Mouse (Mus musculus) embryo, embryonic 10 days (tissue): ENCODE results near the gene Xrcc5.

Experiments
- DNase-seq: peaks from one replicate; pipeline ENCODE4 v3.0.0-alpha.2; 2015; ENCODE audit warnings: low spot score

Gene Xrcc5

DNA sequence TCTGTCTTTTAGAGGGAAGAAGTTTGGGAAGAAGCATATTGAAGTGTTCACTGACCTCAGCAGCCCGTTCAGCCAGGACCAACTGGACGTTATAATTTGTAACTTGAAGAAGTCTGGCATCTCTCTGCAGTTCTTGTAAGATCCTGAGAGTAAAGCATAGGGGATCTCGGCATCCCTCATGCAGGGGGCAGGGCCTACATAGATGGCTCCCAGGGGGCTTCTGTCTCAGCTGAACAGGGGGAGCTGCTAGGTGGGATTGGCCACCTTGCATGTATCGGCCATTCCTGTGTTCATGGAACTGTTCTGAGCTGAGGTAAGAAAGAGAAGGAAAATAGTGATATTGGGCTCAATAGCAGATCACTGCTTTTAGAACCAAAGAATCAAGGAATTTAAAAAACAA lies 8.2 kb downstream of the Xrcc5 start:
- DNase-seq, result no peak

GRCm38 (mm10) chr1:72316409-72316808 lies 9.2 kb downstream of the Xrcc5 start:
- DNase-seq, result no peak

DNA sequence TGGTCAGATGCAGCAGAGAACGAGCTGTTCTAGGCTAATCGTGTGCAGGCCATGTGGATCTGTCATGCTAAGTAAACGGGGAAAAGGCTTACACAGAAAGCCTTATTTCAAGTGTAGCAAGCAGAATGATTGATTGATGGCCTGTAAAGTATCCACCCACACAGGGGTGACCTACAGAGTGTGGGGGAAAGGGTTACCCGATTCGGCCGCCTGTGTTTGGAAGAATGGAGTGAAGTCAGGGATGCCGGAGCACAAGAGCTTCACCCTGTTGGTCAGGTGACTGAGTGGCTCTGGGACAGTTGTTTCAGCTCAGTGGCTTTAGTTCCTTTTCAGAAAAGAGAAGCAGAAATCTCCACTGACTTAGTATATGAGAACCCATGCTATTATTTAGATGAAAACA lies 9.7 kb downstream of the Xrcc5 start:
- DNase-seq, result no peak

DNA sequence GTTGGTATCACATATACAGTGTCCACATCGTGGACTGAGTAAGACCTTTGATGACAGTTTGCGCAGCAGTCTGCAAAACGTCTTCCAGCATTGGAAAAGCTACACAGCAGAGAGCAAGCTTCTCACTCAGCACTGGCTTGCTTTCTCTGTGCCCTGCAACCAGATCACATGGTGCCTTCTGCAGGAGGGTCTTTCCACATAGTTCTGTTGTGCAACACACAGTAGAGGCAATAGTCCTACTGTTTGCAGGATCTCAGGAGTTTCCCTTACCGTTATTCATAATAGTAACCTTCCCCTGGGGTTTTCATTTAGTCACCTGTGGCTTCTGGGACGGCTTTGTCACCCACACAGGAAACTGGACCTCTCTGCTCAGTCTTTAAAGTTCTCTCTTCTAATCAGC lies 13.5 kb downstream of the Xrcc5 start:
- no peak for DNase-seq

- DNase-seq, result no peak
These were observed 16.0 kb downstream of the Xrcc5 start for GRCm38 (mm10) chr1:72323248-72323647.

DNA sequence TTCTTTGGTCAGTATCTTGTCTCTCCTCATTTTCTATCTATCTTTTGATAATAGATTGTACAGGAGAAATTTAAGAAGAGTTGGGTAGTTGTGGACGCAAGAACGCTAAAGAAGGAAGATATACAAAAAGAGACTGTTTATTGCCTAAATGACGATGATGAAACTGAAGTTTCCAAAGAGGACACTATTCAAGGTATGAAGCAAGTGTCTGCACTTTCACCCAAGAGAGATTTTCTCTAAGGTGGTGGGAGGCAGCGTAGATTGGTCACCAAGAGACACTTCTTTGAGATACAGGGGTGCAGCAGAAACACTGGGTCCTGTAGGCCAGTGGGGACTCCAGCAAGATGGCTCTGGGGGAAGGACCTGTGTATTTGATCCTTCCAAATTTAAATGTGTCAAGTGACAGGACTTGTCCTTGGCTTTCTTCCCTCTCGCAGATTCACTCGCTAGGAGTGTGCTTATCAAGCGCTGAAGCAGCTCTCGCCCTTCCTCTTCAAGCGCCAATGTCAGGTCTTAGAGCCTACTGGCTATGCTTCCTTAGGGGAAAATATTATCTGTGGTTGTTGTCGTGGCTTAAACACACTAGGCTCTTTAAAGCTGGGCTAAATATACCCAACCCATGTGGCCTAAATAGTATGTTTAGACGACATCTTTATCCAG lies 19.1 kb downstream of the Xrcc5 start:
- no peak for DNase-seq

DNA sequence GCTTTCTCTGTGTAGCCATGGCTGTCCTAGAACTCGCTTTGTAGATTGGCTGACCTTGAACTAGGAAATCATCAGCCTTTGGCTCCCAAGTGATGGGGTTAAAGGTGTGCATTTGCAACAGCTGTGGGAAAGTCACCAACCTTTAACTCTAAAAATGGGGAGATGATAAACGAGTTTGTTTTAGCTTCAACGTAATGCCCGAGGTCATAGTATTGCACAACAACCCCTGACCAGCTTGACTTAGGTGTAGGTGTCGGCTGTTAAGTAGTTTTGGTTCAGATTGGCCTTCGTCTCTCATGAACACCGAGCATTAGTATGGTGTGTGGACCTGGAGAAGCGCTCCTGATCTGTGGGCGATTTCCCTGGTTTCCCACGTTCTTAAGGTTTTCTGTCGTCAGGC lies 27.6 kb downstream of the Xrcc5 start:
- no peak for DNase-seq

GRCm38 (mm10) chr1:72336780-72337179 lies 29.6 kb downstream of the Xrcc5 start:
- no peak for DNase-seq

DNA sequence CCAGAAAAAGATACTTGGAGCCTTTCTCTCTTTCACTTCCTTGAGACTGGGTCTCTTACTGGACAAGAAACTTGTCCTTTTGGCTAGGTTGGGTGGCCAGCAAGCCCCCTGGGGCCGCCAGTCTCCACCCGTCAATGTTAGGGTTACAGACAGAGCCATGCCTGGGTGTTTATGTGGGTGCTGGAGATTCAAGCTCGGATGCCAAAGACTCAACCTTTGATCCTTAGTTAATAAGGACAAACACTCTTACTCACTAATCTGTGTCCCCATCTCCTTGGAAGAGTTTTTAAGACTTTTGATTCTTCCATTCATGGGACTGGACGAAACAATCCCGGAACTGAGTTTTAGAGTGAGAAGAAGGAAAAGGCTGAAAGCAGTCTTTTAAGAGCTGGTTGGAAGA lies 31.1 kb downstream of the Xrcc5 start:
- no peak for DNase-seq

DNA sequence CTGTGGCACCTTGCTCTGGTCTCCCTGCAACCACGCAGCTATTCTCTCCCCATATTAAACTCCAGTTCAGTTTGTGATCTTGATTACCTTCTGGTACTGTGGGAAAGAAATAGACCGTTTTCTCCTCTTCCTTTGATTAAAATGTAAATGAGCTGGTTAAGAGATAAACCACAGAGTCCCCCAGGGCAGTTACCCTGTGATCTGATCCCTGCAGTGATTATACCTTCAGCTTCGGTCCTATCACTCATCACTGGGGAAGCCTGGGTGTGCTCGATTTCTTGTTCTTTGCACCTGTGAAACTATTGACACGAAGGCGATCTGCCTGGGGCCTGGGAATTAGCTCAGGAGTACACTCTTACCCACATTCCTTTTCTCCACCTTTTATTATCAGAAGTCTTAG lies 40.7 kb downstream of the Xrcc5 start:
- DNase-seq, result no peak

DNA sequence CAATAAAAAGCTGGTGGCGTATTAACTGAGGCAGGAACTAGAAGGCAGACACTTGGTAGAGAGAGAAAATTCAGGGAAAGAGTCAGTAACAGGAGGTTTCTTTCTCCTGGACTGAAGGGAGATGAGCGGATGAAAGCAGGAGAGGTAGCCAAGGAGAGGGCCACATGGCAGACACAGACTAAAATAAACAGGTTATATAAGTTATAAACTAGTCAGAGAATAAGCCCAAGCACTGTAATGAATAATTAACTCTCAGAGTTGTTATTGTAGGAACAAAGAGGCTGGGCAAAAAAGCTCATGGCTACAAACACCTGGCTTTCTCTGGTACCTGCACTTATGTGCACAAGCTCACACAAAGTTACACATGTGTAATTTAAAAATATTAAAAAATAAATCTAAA lies 47.6 kb downstream of the Xrcc5 start:
- DNase-seq, result no peak

- DNase-seq, result no peak
These were observed 51.0 kb downstream of the Xrcc5 start for GRCm38 (mm10) chr1:72358216-72358615.

- no peak for DNase-seq
These were observed 52.2 kb downstream of the Xrcc5 start for GRCm38 (mm10) chr1:72359462-72359861.

DNA sequence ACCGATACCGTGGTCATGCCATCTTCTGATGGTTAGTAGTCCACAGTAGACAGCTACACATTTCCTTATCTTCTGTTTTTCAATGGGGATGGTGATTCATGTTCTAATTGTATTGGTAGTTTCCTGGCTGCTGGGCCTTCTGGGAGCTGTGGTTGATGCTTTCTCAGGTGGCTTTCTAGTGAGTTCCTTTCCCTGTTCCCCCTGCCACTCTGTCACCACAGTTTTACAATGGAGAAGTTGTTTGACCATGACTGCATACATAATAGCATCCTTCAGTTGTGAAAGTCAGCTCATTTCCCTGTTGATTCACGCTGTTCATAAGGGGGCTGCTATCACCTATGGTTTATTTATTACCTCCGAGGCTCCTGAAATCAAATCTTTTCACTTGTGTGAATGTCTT lies 53.6 kb downstream of the Xrcc5 start:
- DNase-seq, result no peak

- no peak for DNase-seq
These were observed 57.4 kb downstream of the Xrcc5 start for GRCm38 (mm10) chr1:72364661-72365060.

GRCm38 (mm10) chr1:72372512-72372911 lies 65.3 kb downstream of the Xrcc5 start:
- no peak for DNase-seq

GRCm38 (mm10) chr1:72372913-72373312 lies 65.7 kb downstream of the Xrcc5 start:
- no peak for DNase-seq

DNA sequence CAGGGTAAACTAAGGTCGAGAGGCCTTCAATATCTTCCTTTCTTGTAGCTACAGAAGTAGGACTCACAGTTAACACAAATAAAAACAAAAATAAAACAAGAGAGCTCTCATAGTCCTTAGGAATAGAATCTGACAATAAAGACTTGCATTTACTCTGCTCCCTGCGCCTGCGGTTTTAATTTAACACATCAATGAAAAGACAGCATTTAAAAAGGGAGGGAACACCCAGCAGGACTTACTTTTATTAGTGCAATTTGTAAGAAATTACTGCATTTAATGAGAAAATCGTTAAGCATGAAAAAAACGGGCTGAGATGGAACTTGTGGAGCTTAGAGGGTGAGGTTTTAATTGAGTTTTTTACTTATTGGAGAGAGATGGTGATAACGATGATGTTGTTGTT lies 66.4 kb downstream of the Xrcc5 start:
- no peak for DNase-seq

GRCm38 (mm10) chr1:72374049-72374448 lies 66.8 kb downstream of the Xrcc5 start:
- no peak for DNase-seq

- DNase-seq, result no peak
These were observed 70.9 kb downstream of the Xrcc5 start for GRCm38 (mm10) chr1:72378151-72378550.

- DNase-seq, result no peak
These were observed 72.6 kb downstream of the Xrcc5 start for GRCm38 (mm10) chr1:72379752-72380353.

DNA sequence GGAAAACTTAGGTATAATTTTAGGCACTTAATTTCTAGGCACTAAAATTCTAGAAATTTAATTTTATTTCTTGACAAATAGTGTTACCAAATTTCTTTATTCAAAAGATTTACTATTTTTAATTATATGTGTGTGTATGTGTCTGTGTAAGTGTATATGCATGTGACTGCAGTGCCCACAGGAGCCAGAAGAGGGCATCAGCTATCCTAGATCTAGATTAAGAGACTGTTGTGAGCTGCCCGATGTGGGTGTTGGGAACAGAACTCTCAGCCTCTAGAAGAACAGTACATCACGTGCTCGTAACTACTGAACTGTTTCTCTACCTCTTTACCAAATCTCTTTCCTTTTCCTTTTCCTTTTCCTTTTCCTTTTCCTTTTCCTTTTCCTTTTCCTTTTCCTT lies 73.3 kb downstream of the Xrcc5 start:
- DNase-seq, result no peak

- no peak for DNase-seq
These were observed 75.8 kb downstream of the Xrcc5 start for GRCm38 (mm10) chr1:72383056-72383455.

DNA sequence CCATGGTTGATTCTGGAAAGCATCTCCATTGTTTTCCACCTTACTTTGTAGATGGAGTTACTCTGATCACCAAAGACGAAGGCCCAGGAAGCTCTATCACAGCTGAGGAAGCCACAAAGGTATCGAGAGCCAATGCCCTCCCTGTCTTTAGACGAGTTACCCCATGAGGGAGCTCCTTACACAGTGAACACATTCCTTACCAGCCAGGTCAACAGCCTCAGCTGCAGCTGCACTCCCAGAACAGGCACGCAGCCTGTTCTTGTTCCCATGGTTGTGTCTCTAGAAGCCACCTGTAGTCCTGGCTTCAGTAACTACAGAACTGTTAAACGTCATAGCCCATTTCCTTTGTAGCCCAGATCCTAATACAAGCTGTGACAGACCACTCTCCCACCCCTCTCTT lies 76.4 kb downstream of the Xrcc5 start:
- DNase-seq, result no peak
